Mouse (Mus musculus): ENCODE measurements around the gene Hist1h2ak. TPM values are rescaled to one million over a fixed set of nuclear protein-coding genes. Genes with fewer than 3 reads are reported as not detected.
"Not testable (repeated sequence)": the region's sequence is repeated elsewhere in the genome, so short reads cannot be mapped to it uniquely, and the experiment has no call there.

Hist1h2ak gene
- total RNA-seq, 2 experiments from 2014 or later = 11.8 to 15.2 TPM

GRCm38 (mm10) chr13:21721757-21722372 is 31.8 kb downstream of the Hist1h2ak start, which contains the start of gene Hist1h2bm:
Gene Hist1h2bm (plus strand): TSS chr13:21722044.
- DNase-seq (ENCODE audit: low spot score in 2 of 2) = peak; percentile 48 to 85

GRCm38 (mm10) chr13:21721107-21721756 is 32.4 kb downstream of the Hist1h2ak start:
- not testable (repeated sequence) for DNase-seq (ENCODE audit: low spot score in 2 of 2)

- no peak for DNase-seq (ENCODE audit: low spot score in 2 of 2)
These were observed 35.1 kb downstream of the Hist1h2ak start for GRCm38 (mm10) chr13:21718381-21719080.

- peak; percentile 84 to 94 for DNase-seq (ENCODE audit: low spot score in 2 of 2)
These were observed 36.0 kb downstream of the Hist1h2ak start, which contains the start of gene Hist1h3h for GRCm38 (mm10) chr13:21717397-21718357. Gene Hist1h3h (plus strand): TSS chr13:21717659.

- DNase-seq (ENCODE audit: low spot score in 2 of 2) = peak in 1 of 2 experiments; percentile 22
These were observed 36.9 kb downstream of the Hist1h2ak start for GRCm38 (mm10) chr13:21716540-21717391.

- peak; percentile 84 to 96 for DNase-seq (ENCODE audit: low spot score in 2 of 2)
These were observed 37.6 kb downstream of the Hist1h2ak start, which contains the start of the genes Hist1h2bl and Hist1h2ai for GRCm38 (mm10) chr13:21715864-21716539. Gene Hist1h2bl (minus strand): TSS chr13:21716143. Gene Hist1h2ai (plus strand): TSS chr13:21716422.

GRCm38 (mm10) chr13:21715131-21715863 is 38.3 kb downstream of the Hist1h2ak start:
- peak; percentile 6 to 39 for DNase-seq (ENCODE audit: low spot score in 2 of 2)

GRCm38 (mm10) chr13:21714725-21715124 is 38.9 kb downstream of the Hist1h2ak start:
- peak; percentile 34 to 86 for DNase-seq (ENCODE audit: low spot score in 2 of 2)

- DNase-seq (ENCODE audit: low spot score in 2 of 2) = no peak
These were observed 41.9 kb downstream of the Hist1h2ak start for GRCm38 (mm10) chr13:21711698-21712097.

GRCm38 (mm10) chr13:21710821-21711525 is 42.7 kb downstream of the Hist1h2ak start:
- DNase-seq (ENCODE audit: low spot score in 2 of 2) = peak; percentile 67 to 90

GRCm38 (mm10) chr13:21710031-21710711 is 43.5 kb downstream of the Hist1h2ak start:
- peak; percentile 84 to 94 for DNase-seq (ENCODE audit: low spot score in 2 of 2)

- DNase-seq (ENCODE audit: low spot score in 2 of 2) = no peak
These were observed 47.0 kb downstream of the Hist1h2ak start for GRCm38 (mm10) chr13:21706669-21707068.

Small RNA genes lying within 50 kb of the gene (microRNA-seq; reads per million reads assigned to microRNA genes)
- gene Gm44346 (0 reads per million in 2 experiments), gene Gm44357 (0 reads per million in 2 experiments), gene Gm44367 (0 reads per million in 2 experiments), gene Gm44454 (0 reads per million in 2 experiments)

Other genes starting within 250 kb of the Hist1h2ak start
- 10 to 100 TPM; 16.8 to 18.7 TPM for gene Zkscan8, start 222.7 kb downstream of the Hist1h2ak start, total RNA-seq (2021)
- not detected for gene Olfr1366, start 211.0 kb downstream of the Hist1h2ak start, total RNA-seq (2021)
- not detected for gene Olfr1535, start 193.9 kb downstream of the Hist1h2ak start, total RNA-seq (2021)
- not detected for gene Olfr1364, start 172.1 kb downstream of the Hist1h2ak start, total RNA-seq (2021)
- not detected for gene Olfr1362, start 139.8 kb downstream of the Hist1h2ak start, total RNA-seq (2021)
- not detected for gene Olfr11, start 111.3 kb downstream of the Hist1h2ak start, total RNA-seq (2021)
- not detected for gene Olfr1361, start 90.4 kb downstream of the Hist1h2ak start, total RNA-seq (2021)
- not detected for gene Olfr1360, start 76.4 kb downstream of the Hist1h2ak start, total RNA-seq (2021)
- not detected for gene Olfr1359, start 55.7 kb downstream of the Hist1h2ak start, total RNA-seq (2021)
- 10 to 100 TPM; 27.6 to 36.7 TPM for gene Hist1h2bl, start 37.7 kb downstream of the Hist1h2ak start, total RNA-seq (2021)
- 10 to 100 TPM in 1 of 2 experiments, 1 to 10 TPM in 1; 8.2 to 48.5 TPM for gene Hist1h2ai, start 37.4 kb downstream of the Hist1h2ak start, total RNA-seq (2021)
- gene Hist1h3h, start 36.2 kb downstream of the Hist1h2ak start, total RNA-seq (2021) = 10 to 100 TPM; 48.4 to 55.7 TPM
- 1 to 10 TPM; 2.9 to 3.3 TPM for gene Hist1h2bm, start 31.8 kb downstream of the Hist1h2ak start, total RNA-seq (2021)
- gene Hist1h4j, start 18.8 kb downstream of the Hist1h2ak start, total RNA-seq (2021) = 10 to 100 TPM; 14.8 to 23.1 TPM
- gene Hist1h4k, start 3.3 kb downstream of the Hist1h2ak start, total RNA-seq (2021) = 100 to 1,000 TPM; 282 to 318 TPM
- gene Hist1h2bn, start 296 bp upstream of the Hist1h2ak start, total RNA-seq (2021) = 1 to 10 TPM; 2.7 to 6.6 TPM
- gene Hist1h1b, start 26.8 kb upstream of the Hist1h2ak start, total RNA-seq (2021) = 1 to 10 TPM; 4.4 to 4.9 TPM
- 10 to 100 TPM; 45.5 to 56.3 TPM for gene Hist1h3i, start 29.5 kb upstream of the Hist1h2ak start, total RNA-seq (2021)
- gene Hist1h2an, start 33.4 kb upstream of the Hist1h2ak start, total RNA-seq (2021) = not detected
- 1 to 10 TPM; 4.7 to 5.9 TPM for gene Hist1h2bp, start 33.6 kb upstream of the Hist1h2ak start, total RNA-seq (2021)
- gene Hist1h2bq, start 56.4 kb upstream of the Hist1h2ak start, total RNA-seq (2021) = 10 to 100 TPM; 36.0 to 39.2 TPM
- gene Hist1h2ao, start 56.6 kb upstream of the Hist1h2ak start, total RNA-seq (2021) = 10 to 100 TPM; 10.7 to 27.7 TPM
- 100 to 1,000 TPM; 262 to 266 TPM for gene Hist1h4m, start 57.9 kb upstream of the Hist1h2ak start, total RNA-seq (2021)
- 10 to 100 TPM; 39.3 to 58.5 TPM for gene Hist1h4n, start 78.4 kb upstream of the Hist1h2ak start, total RNA-seq (2021)
- gene Hist1h2ap, start 79.7 kb upstream of the Hist1h2ak start, total RNA-seq (2021) = 10 to 100 TPM in 1 of 2 experiments, not detected in 1; 24.8 TPM
- 10 to 100 TPM; 36.0 to 38.4 TPM for gene Hist1h2br, start 79.9 kb upstream of the Hist1h2ak start, total RNA-seq (2021)
- 1 to 10 TPM; 2.5 to 2.9 TPM for gene Zfp184, start 191.3 kb upstream of the Hist1h2ak start, total RNA-seq (2021)
- gene Pom121l2, start 227.4 kb upstream of the Hist1h2ak start, total RNA-seq (2021) = under 1 TPM in 1 of 2 experiments, not detected in 1; 0.12 TPM

Data from layer of hippocampus, adult 18-20 months (tissue).